Mouse (Mus musculus) cerebellum, adult 18-20 months (tissue): ENCODE measurements around the gene Axdnd1.
"Not testable (repeated sequence)": the region's sequence is repeated elsewhere in the genome, so short reads cannot be mapped to it uniquely, and the experiment has no call there.

Experiments used
- DNase-seq, 2 experiments: peaks; one replicate each; pipeline ENCODE4 v3.0.0; 2021

The Axdnd1 gene

GRCm38 (mm10) chr1:156433497-156433896 lies 12.5 kb upstream of the Axdnd1 start:
- no peak for DNase-seq

DNA sequence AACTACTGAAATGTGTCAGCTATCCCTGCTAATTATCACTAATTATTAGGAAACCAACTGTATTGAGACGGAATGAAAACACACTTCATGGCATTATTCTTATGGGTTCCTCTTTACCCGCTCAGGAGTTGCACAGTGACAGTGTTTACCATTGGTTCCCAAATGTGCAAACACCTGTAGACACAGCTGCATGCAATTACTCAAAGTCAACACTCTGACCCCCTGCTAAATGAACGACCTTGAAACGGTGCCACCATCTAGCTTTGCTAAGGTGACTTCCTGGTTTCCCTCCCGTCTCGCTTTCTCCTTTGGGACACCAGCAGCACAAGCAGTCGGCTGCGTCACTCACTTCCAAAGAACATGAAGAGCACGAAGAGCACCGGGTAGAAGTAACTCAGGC lies 11.5 kb upstream of the Axdnd1 start:
- DNase-seq, result no peak

GRCm38 (mm10) chr1:156428434-156428833 lies 7.5 kb upstream of the Axdnd1 start:
- no peak for DNase-seq

DNA sequence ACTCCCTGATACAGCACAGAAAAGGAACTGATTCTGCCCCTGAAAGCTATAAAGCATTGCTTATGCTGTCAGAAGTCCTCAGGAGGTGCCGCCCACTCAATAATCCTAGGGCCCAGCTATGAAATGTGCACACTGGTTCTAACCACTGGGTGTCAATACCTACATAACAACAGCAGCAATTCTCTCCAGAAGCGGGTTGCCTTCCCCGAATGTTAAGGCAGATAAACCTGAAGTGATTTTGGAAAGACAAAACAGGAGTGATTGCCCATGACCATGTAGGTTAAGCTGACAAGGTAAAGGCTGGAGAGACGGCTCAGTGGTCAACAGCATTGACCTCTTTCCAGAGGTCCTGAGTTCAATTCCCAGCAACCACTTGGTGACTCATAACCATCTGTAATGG lies 4.8 kb upstream of the Axdnd1 start:
- no peak for DNase-seq

GRCm38 (mm10) chr1:156424054-156424453 lies 3.1 kb upstream of the Axdnd1 start:
- DNase-seq, result no peak

- DNase-seq, result no peak
These were observed 2.5 kb upstream of the Axdnd1 start for GRCm38 (mm10) chr1:156423493-156423892.

- no peak for DNase-seq
These were observed 1.9 kb upstream of the Axdnd1 start for GRCm38 (mm10) chr1:156422856-156423255.

GRCm38 (mm10) chr1:156418170-156418569 lies 2.8 kb downstream of the Axdnd1 start:
- DNase-seq, result peak; percentile 6 to 11

GRCm38 (mm10) chr1:156408521-156408920 lies 12.4 kb downstream of the Axdnd1 start:
- no peak for DNase-seq

- DNase-seq, result no peak
These were observed 13.0 kb downstream of the Axdnd1 start for GRCm38 (mm10) chr1:156408004-156408403.

- peak; percentile 24 to 27 for DNase-seq
These were observed 17.7 kb downstream of the Axdnd1 start for GRCm38 (mm10) chr1:156403251-156403650.

- DNase-seq, result no peak
These were observed 18.5 kb downstream of the Axdnd1 start for GRCm38 (mm10) chr1:156402491-156402890.

- not testable (repeated sequence) for DNase-seq
These were observed 20.8 kb downstream of the Axdnd1 start for GRCm38 (mm10) chr1:156400159-156400558.

GRCm38 (mm10) chr1:156393148-156393547 lies 27.8 kb downstream of the Axdnd1 start:
- no peak for DNase-seq

GRCm38 (mm10) chr1:156386880-156387279 lies 34.1 kb downstream of the Axdnd1 start:
- no peak for DNase-seq

GRCm38 (mm10) chr1:156386232-156386631 lies 34.7 kb downstream of the Axdnd1 start:
- DNase-seq, result no peak

- no peak for DNase-seq
These were observed 39.7 kb downstream of the Axdnd1 start for GRCm38 (mm10) chr1:156381217-156381616.

GRCm38 (mm10) chr1:156365740-156366139 lies 55.2 kb downstream of the Axdnd1 start, which contains the start of gene Gm2000:
Gm2000 (plus strand) TSS chr1:156366040.
- DNase-seq, result no peak

DNA sequence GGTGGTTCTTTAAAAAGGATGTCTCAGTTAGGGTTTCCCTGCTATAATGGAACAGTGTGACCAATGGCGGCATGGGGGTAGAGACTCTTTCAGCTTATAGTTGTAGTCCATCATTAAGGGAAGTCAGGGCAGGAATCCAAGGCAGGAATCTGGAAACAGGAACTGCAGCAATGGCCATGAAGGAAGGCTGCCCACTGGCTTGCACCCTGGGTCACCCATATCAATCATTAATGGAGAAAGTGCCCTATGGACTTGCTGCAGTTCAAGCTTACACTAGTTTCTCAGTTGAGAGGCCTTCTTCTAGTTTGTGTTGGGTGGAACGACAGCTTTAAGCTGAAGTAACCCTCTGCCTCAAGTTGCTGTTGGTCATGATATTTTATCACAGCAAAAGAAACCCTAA lies 68.5 kb downstream of the Axdnd1 start:
- DNase-seq, result no peak

- DNase-seq, result no peak
These were observed 70.5 kb downstream of the Axdnd1 start for GRCm38 (mm10) chr1:156350441-156350840.

- no peak for DNase-seq
These were observed 71.9 kb downstream of the Axdnd1 start for GRCm38 (mm10) chr1:156349031-156349430.

GRCm38 (mm10) chr1:156345633-156346032 lies 75.3 kb downstream of the Axdnd1 start:
- no peak for DNase-seq

- DNase-seq, result no peak
These were observed 76.5 kb downstream of the Axdnd1 start for GRCm38 (mm10) chr1:156344433-156344832.

- no peak for DNase-seq
These were observed 80.1 kb downstream of the Axdnd1 start for GRCm38 (mm10) chr1:156340847-156341246.

- DNase-seq, result no peak
These were observed 97.8 kb downstream of the Axdnd1 start for GRCm38 (mm10) chr1:156323126-156323525.

GRCm38 (mm10) chr1:156310630-156311029 lies 110.3 kb downstream of the Axdnd1 start, which contains the start of gene Nphs2:
Nphs2 (plus strand) TSS chr1:156310727.
- no peak for DNase-seq
